Mouse (Mus musculus) heart, embryonic 11.5 days (tissue): ENCODE data around the gene Txnrd3. TPM values are rescaled to one million over a fixed set of nuclear protein-coding genes. Genes with fewer than 3 reads are reported as not detected.

Experiments
- ATAC-seq: fragments of 200-750 bp; cut with Nextera tagmentation; replicated peaks from 2 replicates; pipeline ENCODE4 v1.8.0; 2017; ENCODE audit warnings: moderate library complexity; ENCODE audit not compliant: insufficient number of reproducible peaks, low FRiP score, low TSS enrichment
- H3K27ac ChIP-seq: fragments of 300-500 bp; sonication (generic); 2 replicates; pipeline ENCODE4 v1.5.1; 2014; ENCODE audit warnings: mild to moderate bottlenecking, low read depth, low read length
- H3K27me3 ChIP-seq: fragments of 300-500 bp; sonication (generic); 2 replicates; pipeline ENCODE4 v1.6.1; 2014; ENCODE audit warnings: mild to moderate bottlenecking, low read length, mixed read lengths; ENCODE audit not compliant: control insufficient read depth, insufficient read depth
- H3K36me3 ChIP-seq: fragments of 300-500 bp; sonication (generic); 2 replicates; pipeline ENCODE4 v1.6.1; 2014; ENCODE audit warnings: mild to moderate bottlenecking, low read length, moderate library complexity, mixed read lengths; ENCODE audit not compliant: control insufficient read depth, insufficient read depth
- H3K4me1 ChIP-seq: fragments of 300-500 bp; sonication (generic); 2 replicates; pipeline ENCODE4 v1.6.1; 2014; ENCODE audit warnings: low read length; ENCODE audit not compliant: control insufficient read depth, insufficient read depth
- H3K4me2 ChIP-seq: fragments of 300-500 bp; sonication (generic); 2 replicates; pipeline ENCODE4 v1.6.1; 2014; ENCODE audit warnings: mild to moderate bottlenecking, moderate library complexity
- H3K4me3 ChIP-seq: fragments of 300-500 bp; sonication (generic); 2 replicates; pipeline ENCODE4 v1.5.1; 2014; ENCODE audit warnings: low read depth, low read length
- H3K9ac ChIP-seq: fragments of 300-500 bp; sonication (generic); 2 replicates; pipeline ENCODE4 v1.6.1; 2014; ENCODE audit warnings: mild to moderate bottlenecking, low read depth, low read length, moderate library complexity
- H3K9me3 ChIP-seq: fragments of 300-500 bp; sonication (generic); replicated peaks from 2 replicates; pipeline ENCODE4 v1.6.1; 2016; ENCODE audit warnings: low read length; ENCODE audit not compliant: control insufficient read depth
- WGBS: fragments of 180-500 bp; shearing (Covaris S2); extraction: QIAGEN DNeasy Blood & Tissue Kit; methylation state at CpG from one replicate; pipeline ENCODE4 v1.1.7; 2014; ENCODE audit not compliant: insufficient replicate concordance; 5-methylcytosine and 5-hydroxymethylcytosine counted together
- polyA plus RNA-seq: library from polyadenylated mRNA; unstranded; fragments of >200 nt; fragmentation: Nextera tagmentation; extraction: Ambion mirVana; gene quantifications from 2 replicates; pipeline ENCODE4 v1.2.1, GENCODE M21; 2014

Gene Txnrd3
- polyA plus RNA-seq, 1 experiment from 2014 or later, result 8.7 TPM

- ATAC-seq, result no peak
- Histone ChIP-seq H3K36me3 (no peaks in the 10 kb centered on the region), H3K27me3 (no peaks in the 10 kb centered on the region), H3K4me1 (peaks cover 7% of the 10 kb centered on the region), H3K9me3 (no peaks in the 10 kb centered on the region), H3K27ac (no peak overlapping the region), H3K9ac (no peak overlapping the region), H3K4me2 (no peak overlapping the region), H3K4me3 (no peak overlapping the region)
- WGBS, result 44% methylated on average over 2 of the region's 2 CpGs
These were observed 4.8 kb upstream of the Txnrd3 start for GRCm38 (mm10) chr6:89639025-89639424.

- H3K4me1 ChIP-seq, result no peaks in the 10 kb centered on the region
- H3K36me3 ChIP-seq, result no peaks in the 10 kb centered on the region
- peak overlapping the region; percentile 92 for H3K4me2 ChIP-seq
- under 1% methylated on average over 38 of the region's 41 CpGs for WGBS
- H3K9me3 ChIP-seq, result no peaks in the 10 kb centered on the region
- H3K27ac ChIP-seq, result peak overlapping the region; percentile 89
- H3K4me3 ChIP-seq, result peak overlapping the region; percentile 70
- peak; percentile 94 for ATAC-seq
- H3K9ac ChIP-seq, result peak overlapping the region; percentile 72
- H3K27me3 ChIP-seq, result no peaks in the 10 kb centered on the region
These were observed 685 bp downstream of the Txnrd3 start for GRCm38 (mm10) chr6:89644271-89645075.

- no peak overlapping the region for H3K27ac ChIP-seq
- H3K27me3 ChIP-seq, result no peaks in the 10 kb centered on the region
- H3K36me3 ChIP-seq, result no peaks in the 10 kb centered on the region
- no peaks in the 10 kb centered on the region for H3K4me1 ChIP-seq
- WGBS, result 80% methylated on average over 8 of the region's 8 CpGs
- H3K4me3 ChIP-seq, result no peak overlapping the region
- ATAC-seq, result no peak
- H3K9me3 ChIP-seq, result no peaks in the 10 kb centered on the region
- H3K9ac ChIP-seq, result no peak overlapping the region
- H3K4me2 ChIP-seq, result no peak overlapping the region
These were observed 6.1 kb downstream of the Txnrd3 start for GRCm38 (mm10) chr6:89649897-89650296.

GRCm38 (mm10) chr6:89651770-89652169 lies 8.0 kb downstream of the Txnrd3 start:
- Histone ChIP-seq H3K4me1 (no peaks in the 10 kb centered on the region), H3K27ac (no peak overlapping the region), H3K27me3 (no peaks in the 10 kb centered on the region), H3K36me3 (no peaks in the 10 kb centered on the region), H3K4me2 (no peak overlapping the region), H3K4me3 (no peak overlapping the region), H3K9ac (no peak overlapping the region), H3K9me3 (no peaks in the 10 kb centered on the region)
- no peak for ATAC-seq

GRCm38 (mm10) chr6:89655011-89655410 lies 11.2 kb downstream of the Txnrd3 start:
- Histone ChIP-seq H3K4me2 (no peak overlapping the region), H3K36me3 (no peaks in the 10 kb centered on the region), H3K9ac (no peak overlapping the region), H3K27me3 (no peaks in the 10 kb centered on the region), H3K4me3 (no peak overlapping the region), H3K9me3 (no peaks in the 10 kb centered on the region), H3K27ac (no peak overlapping the region), H3K4me1 (no peaks in the 10 kb centered on the region; the same call in 1 of the 2 replicates)
- ATAC-seq, result no peak
- 80% methylated on average over 3 of the region's 3 CpGs for WGBS

GRCm38 (mm10) chr6:89658342-89658741 lies 14.6 kb downstream of the Txnrd3 start:
- Histone ChIP-seq H3K9ac (no peak overlapping the region), H3K4me2 (no peak overlapping the region), H3K27me3 (no peaks in the 10 kb centered on the region), H3K4me1 (no peaks in the 10 kb centered on the region; the same call in 1 of the 2 replicates), H3K9me3 (no peaks in the 10 kb centered on the region), H3K36me3 (no peaks in the 10 kb centered on the region), H3K27ac (no peak overlapping the region), H3K4me3 (no peak overlapping the region)
- 80% methylated on average over 3 of the region's 3 CpGs for WGBS
- ATAC-seq, result no peak

GRCm38 (mm10) chr6:89658931-89659330 lies 15.1 kb downstream of the Txnrd3 start:
- no peak overlapping the region for H3K4me3 ChIP-seq
- no peak overlapping the region for H3K4me2 ChIP-seq
- no peak overlapping the region for H3K9ac ChIP-seq
- H3K9me3 ChIP-seq, result no peaks in the 10 kb centered on the region
- no peak for ATAC-seq
- no peaks in the 10 kb centered on the region for H3K27me3 ChIP-seq
- no peaks in the 10 kb centered on the region for H3K36me3 ChIP-seq
- no peaks in the 10 kb centered on the region; the same call in 1 of the 2 replicates for H3K4me1 ChIP-seq
- 82% methylated on average over 6 of the region's 6 CpGs for WGBS
- no peak overlapping the region for H3K27ac ChIP-seq

GRCm38 (mm10) chr6:89659692-89660423 lies 16.1 kb downstream of the Txnrd3 start:
- Histone ChIP-seq H3K9me3 (no peaks in the 10 kb centered on the region), H3K4me1 (no peaks in the 10 kb centered on the region; the same call in 1 of the 2 replicates), H3K27me3 (no peaks in the 10 kb centered on the region), H3K27ac (no peak overlapping the region), H3K4me3 (no peak overlapping the region), H3K9ac (no peak overlapping the region), H3K4me2 (no peak overlapping the region), H3K36me3 (no peaks in the 10 kb centered on the region)
- WGBS, result 26% methylated on average over 7 of the region's 7 CpGs
- 0 out of 2 replicates have a peak, but pooled peaks have one; percentile 22 for ATAC-seq
